Mouse (Mus musculus): ENCODE measurements at regions not wholly inside any gene's neighbourhood (a gene's known extent, or its start where the extent isn't known, plus 50 kb on each side); places are given as distances from the start of the nearest gene placed in this dataset. TPM values are rescaled to one million over a fixed set of nuclear protein-coding genes. Genes with fewer than 3 reads are reported as not detected.

DNA sequence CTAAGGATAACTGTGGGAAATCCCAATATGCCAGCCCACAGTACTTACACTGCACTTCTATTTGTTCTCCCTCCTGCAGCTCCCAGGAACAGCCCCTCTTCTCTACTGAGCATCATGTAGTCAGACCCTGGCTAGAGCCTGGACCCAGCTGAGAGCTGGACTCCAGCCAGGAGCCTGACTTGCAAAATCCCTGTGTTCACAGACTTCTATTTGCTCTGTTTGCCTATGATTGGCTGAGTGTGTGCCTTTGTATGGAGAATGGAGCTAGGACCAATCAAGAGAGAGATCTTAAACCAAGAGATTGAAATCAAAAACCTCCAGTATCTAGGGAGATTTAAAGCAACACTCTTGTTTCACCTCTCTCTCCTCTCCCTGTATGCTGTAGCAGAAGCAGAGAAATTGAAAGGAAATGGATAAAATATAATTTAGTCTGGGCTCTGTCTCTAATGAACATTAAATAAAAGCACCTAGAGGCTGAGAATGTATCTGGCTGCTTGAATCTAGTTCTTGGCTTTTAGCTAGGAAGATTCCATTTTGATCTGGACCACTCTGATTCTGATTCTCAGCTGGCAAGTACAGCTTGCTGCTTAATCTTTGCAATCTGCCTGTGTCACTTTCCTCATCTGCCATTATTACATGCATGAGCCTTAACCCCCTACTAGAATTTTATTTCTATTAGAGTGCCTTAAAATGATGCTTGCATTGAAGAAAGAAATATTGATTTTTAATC lies 261.1 kb upstream of the Ndn start:
- TF ChIP-seq EP300 (IDR thresholded peaks at IDR 0.05) = no peak
- no peak for TF ChIP-seq CTCF (IDR thresholded peaks at IDR 0.05)
- H3K4me3 ChIP-seq (ENCODE audit: low read depth, low read length) = no peak overlapping the region
- H3K27me3 ChIP-seq (replicated peaks; ENCODE audit: insufficient read depth, low read length) = no peaks in the 10 kb centered on the region
- DNase-seq (ENCODE audit: low spot score) (peak; percentile 73), ATAC-seq (peak; percentile 88)
- no peak overlapping the region for H3K9ac ChIP-seq (replicated peaks; ENCODE audit: low read depth)
- no peaks in the 10 kb centered on the region for H3K4me1 ChIP-seq (ENCODE audit: insufficient read depth, low read depth, low read length)
- no peak overlapping the region for H3K4me2 ChIP-seq (replicated peaks; ENCODE audit: low read depth, low read length)
- H3K9me3 ChIP-seq (ENCODE audit: low read length) = no peaks in the 10 kb centered on the region
- no peaks in the 10 kb centered on the region for H3K36me3 ChIP-seq (ENCODE audit: insufficient read depth, low read length)
- no peak overlapping the region for H3K27ac ChIP-seq (ENCODE audit: low read length)

Small RNA genes lying in the stretch of these regions (microRNA-seq; reads per million reads assigned to microRNA genes)
- gene Gm24923 = not detected
- not detected for gene Mir344-2
- not detected for gene Mir344f
- gene Mir344g = 0.98 reads per million
- not detected for gene Mir344i
